In the genomic region with DNA sequence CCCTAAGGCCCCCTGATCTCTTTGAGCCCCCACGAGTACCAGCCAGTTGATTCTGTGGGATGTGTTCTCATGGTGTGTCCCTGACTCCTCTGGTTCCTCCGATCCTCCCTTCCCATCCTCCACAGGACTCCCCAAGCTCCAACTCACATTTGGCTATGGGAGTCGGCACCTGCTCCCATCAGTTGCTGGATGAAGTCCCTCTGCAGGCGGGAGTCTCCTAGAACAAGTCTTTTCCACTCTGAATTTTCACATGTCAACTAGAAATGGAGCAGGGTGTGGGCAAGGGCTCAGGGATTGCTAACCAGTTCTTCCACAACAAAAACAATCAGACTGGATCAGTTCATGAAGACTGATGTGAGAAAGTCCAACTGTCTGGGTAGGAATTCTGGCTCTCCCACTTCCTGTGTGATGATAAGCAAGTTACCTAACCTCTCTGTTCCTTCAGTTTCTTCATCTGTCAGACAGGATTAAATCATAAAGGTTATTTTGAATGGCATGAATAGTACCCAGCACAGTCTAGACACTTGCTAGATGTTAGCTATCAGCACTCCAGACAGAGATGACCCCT, we compare ENCODE assay signal across 25 mouse cellular contexts. TPM values are rescaled to one million over a fixed set of nuclear protein-coding genes. Genes with fewer than 3 reads are reported as not detected.
DNase-seq lines count a peak whose midpoint lies in the region; ATAC-seq and TF ChIP-seq lines count a peak whose summit lies in the region.
"Had no signal": no experiment of that assay in that cellular context is flagged by ENCODE, and none has a peak within 500 bp of the region (broad histone marks: within the 10 kb centered on the region; RNA-seq: fewer than 3 reads in every experiment).

No protein-coding gene starts in this region.

- H3K9ac ChIP-seq in heart, embryonic 12.5 days, result no peak overlapping the region
- H3K9ac ChIP-seq in heart, adult 2 months (ENCODE audit: low read depth, low read length), result no peak overlapping the region
- no peak overlapping the region for H3K9ac ChIP-seq in midbrain, embryonic 13.5 days (replicated peaks)
- H3K9ac ChIP-seq in midbrain, embryonic 14.5 days (replicated peaks; ENCODE audit: low read length), result no peak overlapping the region
- no peak overlapping the region for H3K9ac ChIP-seq in neural tube, embryonic 13.5 days
- H3K9ac ChIP-seq: heart, embryonic 15.5 days; limb, embryonic 15.5 days; liver, embryonic 14.5 days; lung, embryonic 14.5 days had no signal

- intact Hi-C loops in heart, adult 2 months (cut with DNase I), result no loop called here

- no peaks in the 10 kb centered on the region for H3K27me3 ChIP-seq in heart, embryonic 12.5 days (replicated peaks)
- H3K27me3 ChIP-seq in heart, adult 2 months (ENCODE audit: control insufficient read depth, insufficient read depth, low read length), result no peaks in the 10 kb centered on the region
- no peaks in the 10 kb centered on the region for H3K27me3 ChIP-seq in midbrain, embryonic 13.5 days
- no peaks in the 10 kb centered on the region for H3K27me3 ChIP-seq in midbrain, embryonic 14.5 days (ENCODE audit: control insufficient read depth, insufficient read depth, low read length)
- no peaks in the 10 kb centered on the region for H3K27me3 ChIP-seq in neural tube, embryonic 13.5 days
- H3K27me3 ChIP-seq: heart, embryonic 15.5 days; limb, embryonic 15.5 days had no signal

- H3K27ac ChIP-seq in heart, embryonic 12.5 days (ENCODE audit: poor library complexity, severe bottlenecking), result peak overlapping the region; percentile 28; the same call in 1 of the 2 replicates
- no peak overlapping the region for H3K27ac ChIP-seq in heart, adult 2 months
- H3K27ac ChIP-seq in midbrain, embryonic 13.5 days, result no peak overlapping the region
- H3K27ac ChIP-seq in midbrain, embryonic 14.5 days (replicated peaks; ENCODE audit: low read depth, low read length), result no peak overlapping the region
- no peak overlapping the region for H3K27ac ChIP-seq in neural tube, embryonic 13.5 days (replicated peaks)
- H3K27ac ChIP-seq: heart, embryonic 15.5 days; layer of hippocampus, adult 2 months; limb, embryonic 15.5 days; liver, embryonic 14.5 days had no signal

- 78% methylated on average over 4 of the region's 4 CpGs for WGBS in heart, embryonic 12.5 days
- WGBS in heart, adult 2 months, result 77% methylated on average over 4 of the region's 4 CpGs
- WGBS in midbrain, embryonic 13.5 days, result 51% methylated on average over 4 of the region's 4 CpGs
- WGBS in midbrain, embryonic 14.5 days, result 43% methylated on average over 4 of the region's 4 CpGs
- WGBS in neural tube, embryonic 13.5 days, result 51% methylated on average over 4 of the region's 4 CpGs

- H3K4me1 ChIP-seq in heart, embryonic 12.5 days (replicated peaks), result peaks cover 22% of the 10 kb centered on the region
- peaks cover 2% of the 10 kb centered on the region; the same call in 1 of the 2 replicates for H3K4me1 ChIP-seq in heart, adult 2 months (ENCODE audit: control insufficient read depth, insufficient read depth, low read length)
- H3K4me1 ChIP-seq in midbrain, embryonic 13.5 days (replicated peaks), result peaks cover 9% of the 10 kb centered on the region
- 0 out of 2 replicates have a peak, but pooled peaks cover 3% of the 10 kb centered on the region for H3K4me1 ChIP-seq in midbrain, embryonic 14.5 days (ENCODE audit: control insufficient read depth, insufficient read depth, low read length)
- peaks cover 29% of the 10 kb centered on the region for H3K4me1 ChIP-seq in neural tube, embryonic 13.5 days (replicated peaks)
- H3K4me1 ChIP-seq: megakaryocyte, embryonic 14.5 days had no signal

- no peak for TF ChIP-seq CTCF in heart, adult 2 months (IDR thresholded peaks at IDR 0.05)

- no peak for TF ChIP-seq POLR2A in heart, adult 2 months (IDR thresholded peaks at IDR 0.05; ENCODE audit: insufficient read depth, low read depth, low read length)

- H3K9me3 ChIP-seq in heart, embryonic 12.5 days (replicated peaks), result no peaks in the 10 kb centered on the region
- no peaks in the 10 kb centered on the region for H3K9me3 ChIP-seq in midbrain, embryonic 13.5 days
- H3K9me3 ChIP-seq in midbrain, embryonic 14.5 days (ENCODE audit: control insufficient read depth, low read length), result no peaks in the 10 kb centered on the region
- H3K9me3 ChIP-seq in neural tube, embryonic 13.5 days, result no peaks in the 10 kb centered on the region
- H3K9me3 ChIP-seq: heart, embryonic 15.5 days; limb, embryonic 15.5 days; megakaryocyte, embryonic 14.5 days had no signal

- TF ChIP-seq EP300 in heart, adult 2 months (IDR thresholded peaks at IDR 0.05; ENCODE audit: insufficient read depth, low read depth, low read length), result no peak

- DNase-seq in embryo, embryonic 9.5 days (ENCODE audit: extremely low spot score), result peak; percentile 54
- no peak for DNase-seq in embryo, embryonic 10.5 days (ENCODE audit: low spot score)
- no peak for DNase-seq in heart, adult 2 months
- no peak for DNase-seq in midbrain, embryonic 14.5 days
- no peak for DNase-seq in ovary, adult 18-20 months (ENCODE audit: low spot score)
- DNase-seq: adrenal gland, postnatal 14 days; cerebellum, adult 2 months; cerebellum, postnatal 36 days; gastrocnemius, postnatal 10 days; heart, adult 11 months; heart, postnatal 36 days; kidney, adult 9 months; kidney, postnatal 25 days; thymus, postnatal 14 days had no signal

- no peak for ATAC-seq in heart, embryonic 12.5 days (ENCODE audit: insufficient number of reproducible peaks, low FRiP score)
- 0 out of 2 replicates have a peak, but pooled peaks have one; percentile 17 for ATAC-seq in midbrain, embryonic 13.5 days
- ATAC-seq in midbrain, embryonic 14.5 days (ENCODE audit: low FRiP score, low TSS enrichment), result no peak
- ATAC-seq in neural tube, embryonic 13.5 days (ENCODE audit: low read depth), result peak; percentile 32; the same call in 1 of the 2 replicates
- ATAC-seq: hindbrain, embryonic 16.5 days; intestine, embryonic 16.5 days had no signal

- no peak overlapping the region for H3K4me2 ChIP-seq in heart, embryonic 12.5 days
- H3K4me2 ChIP-seq in midbrain, embryonic 13.5 days (replicated peaks), result no peak overlapping the region
- H3K4me2 ChIP-seq in midbrain, embryonic 14.5 days (ENCODE audit: low read length), result no peak overlapping the region
- no peak overlapping the region for H3K4me2 ChIP-seq in neural tube, embryonic 13.5 days
- H3K4me2 ChIP-seq: heart, embryonic 15.5 days; limb, embryonic 15.5 days; lung, embryonic 14.5 days had no signal

- no peak overlapping the region for H3K4me3 ChIP-seq in heart, embryonic 12.5 days
- no peak overlapping the region for H3K4me3 ChIP-seq in heart, adult 2 months
- H3K4me3 ChIP-seq in midbrain, embryonic 13.5 days (replicated peaks), result no peak overlapping the region
- H3K4me3 ChIP-seq in midbrain, embryonic 14.5 days (replicated peaks; ENCODE audit: low read depth, low read length), result no peak overlapping the region
- H3K4me3 ChIP-seq in neural tube, embryonic 13.5 days, result no peak overlapping the region
- H3K4me3 ChIP-seq: heart, embryonic 15.5 days; layer of hippocampus, adult 2 months; limb, embryonic 15.5 days; megakaryocyte, embryonic 14.5 days had no signal

- no peaks in the 10 kb centered on the region for H3K79me2 ChIP-seq in heart, adult 2 months (replicated peaks; ENCODE audit: control insufficient read depth, insufficient read depth, low read length)

- H3K36me3 ChIP-seq in heart, embryonic 12.5 days, result no peaks in the 10 kb centered on the region
- H3K36me3 ChIP-seq in heart, adult 2 months (ENCODE audit: control insufficient read depth, insufficient read depth, low read length), result no peaks in the 10 kb centered on the region
- H3K36me3 ChIP-seq in midbrain, embryonic 13.5 days, result no peaks in the 10 kb centered on the region
- no peaks in the 10 kb centered on the region for H3K36me3 ChIP-seq in midbrain, embryonic 14.5 days (ENCODE audit: control insufficient read depth, insufficient read depth, low read length)
- H3K36me3 ChIP-seq in neural tube, embryonic 13.5 days, result no peaks in the 10 kb centered on the region
- H3K36me3 ChIP-seq: heart, embryonic 15.5 days; limb, embryonic 15.5 days had no signal

RNA-seq across cellular contexts. Expression of gene Nuak1, which starts 36.7 kb away (rescaled TPM):
- 3.2 and 3.7 TPM in 2 replicates for polyA plus RNA-seq in heart, embryonic 12.5 days (2016; fragmentation: Nextera tagmentation; extraction: Ambion mirVana)
- 10 to 100 TPM; 27.0 to 29.0 TPM for total RNA-seq in heart, adult 2 months (2021)
- 15.3 and 32.0 TPM in 2 replicates for polyA plus RNA-seq in heart, adult 2 months (2012; rRNA removed)
- 4.9 and 5.0 TPM in 2 replicates for polyA plus RNA-seq in midbrain, embryonic 13.5 days (2015; fragmentation: Nextera tagmentation; extraction: Ambion mirVana)
- 5.4 and 9.2 TPM in 2 replicates for polyA plus RNA-seq in midbrain, embryonic 14.5 days (2014; fragmentation: Nextera tagmentation; extraction: Ambion mirVana)
- 5.4 and 5.7 TPM in 2 replicates for polyA plus RNA-seq in neural tube, embryonic 13.5 days (2015; fragmentation: Nextera tagmentation; extraction: Ambion mirVana)

RNA-seq across cellular contexts. Expression of gene Ckap4, which starts 56.7 kb away (rescaled TPM):
- polyA plus RNA-seq in heart, embryonic 12.5 days (2016; fragmentation: Nextera tagmentation; extraction: Ambion mirVana), result 145 and 154 TPM in 2 replicates
- total RNA-seq in heart, adult 2 months (2021), result 10 to 100 TPM; 29.9 to 31.4 TPM
- polyA plus RNA-seq in heart, adult 2 months (2012; rRNA removed), result 17.2 and 20.9 TPM in 2 replicates
- 48.7 and 60.9 TPM in 2 replicates for polyA plus RNA-seq in midbrain, embryonic 13.5 days (2015; fragmentation: Nextera tagmentation; extraction: Ambion mirVana)
- polyA plus RNA-seq in midbrain, embryonic 14.5 days (2014; fragmentation: Nextera tagmentation; extraction: Ambion mirVana), result 57.2 and 71.5 TPM in 2 replicates
- 64.0 and 65.9 TPM in 2 replicates for polyA plus RNA-seq in neural tube, embryonic 13.5 days (2015; fragmentation: Nextera tagmentation; extraction: Ambion mirVana)

Comparison
In these comparisons a context has a peak if more than half of its experiments do, and no peak if none do; other contexts are left out.
1. ATAC-seq: peak in midbrain, embryonic 13.5 days (single experiment) and neural tube, embryonic 13.5 days (single experiment); none in heart, embryonic 12.5 days (single experiment) and midbrain, embryonic 14.5 days (single experiment).